Mouse (Mus musculus) E14TG2a.4 (cell line): ENCODE measurements at regions not wholly inside any gene's neighbourhood (a gene's known extent, or its start where the extent isn't known, plus 50 kb on each side); places are given as distances from the start of the nearest gene placed in this dataset.
A peak's percentile ranks its signal among the peaks of the same experiment; 100 is the strongest.

Experiments
- CTCF ChIP-seq: conservative IDR thresholded peaks from 2 replicates; pipeline ENCODE4 v1.5.1; 2014; ENCODE audit warnings: low read length
- NANOG ChIP-seq: IDR thresholded peaks from 2 replicates; pipeline ENCODE4 v1.6.1; 2014; ENCODE audit warnings: borderline replicate concordance, low read length, mixed read lengths
- POU5F1 ChIP-seq: IDR thresholded peaks from 2 replicates; pipeline ENCODE4 v1.6.1; 2014; ENCODE audit warnings: low read length, borderline replicate concordance

GRCm38 (mm10) chr15:31673038-31673437 lies 71.4 kb downstream of the Fam173b start:
- peak; percentile 25 for TF ChIP-seq CTCF
- no peak for TF ChIP-seq NANOG
- no peak for TF ChIP-seq POU5F1
